Mouse (Mus musculus) intestine, embryonic 15.5 days (tissue): ENCODE data around the gene Jhy. TPM values are rescaled to one million over a fixed set of nuclear protein-coding genes. Genes with fewer than 3 reads are reported as not detected.

Experiments
- ATAC-seq: fragments of 200-750 bp; cut with Nextera tagmentation; 2 replicates; pipeline ENCODE4 v1.8.0; 2017; ENCODE audit warnings: moderate TSS enrichment, moderate library complexity
- H3K27ac ChIP-seq: fragments of 300-500 bp; sonication (generic); 2 replicates; pipeline ENCODE4 v1.5.1; 2015; ENCODE audit warnings: mild to moderate bottlenecking, inconsistent platforms
- H3K27me3 ChIP-seq: fragments of 300-500 bp; sonication (generic); replicated peaks from 2 replicates; pipeline ENCODE4 v1.6.1; 2015; ENCODE audit warnings: inconsistent platforms
- H3K36me3 ChIP-seq: fragments of 300-500 bp; sonication (generic); 2 replicates; pipeline ENCODE4 v1.6.1; 2015; ENCODE audit warnings: inconsistent platforms
- H3K4me1 ChIP-seq: fragments of 300-500 bp; sonication (generic); replicated peaks from 2 replicates; pipeline ENCODE4 v1.6.1; 2015; ENCODE audit warnings: inconsistent platforms
- H3K4me2 ChIP-seq: fragments of 300-500 bp; sonication (generic); replicated peaks from 2 replicates; pipeline ENCODE4 v1.6.1; 2015; ENCODE audit warnings: mild to moderate bottlenecking, inconsistent platforms
- H3K4me3 ChIP-seq: fragments of 300-500 bp; sonication (generic); replicated peaks from 2 replicates; pipeline ENCODE4 v1.5.1; 2015; ENCODE audit warnings: inconsistent platforms
- H3K9ac ChIP-seq: fragments of 300-500 bp; sonication (generic); 2 replicates; pipeline ENCODE4 v1.6.1; 2015; ENCODE audit warnings: inconsistent platforms
- H3K9me3 ChIP-seq: fragments of 300-500 bp; sonication (generic); 2 replicates; pipeline ENCODE4 v1.6.1; 2016; ENCODE audit warnings: inconsistent platforms
- WGBS: fragments of 180-500 bp; shearing (Covaris S2); methylation state at CpG from one replicate; pipeline ENCODE4 v1.1.7; 2015; 5-methylcytosine and 5-hydroxymethylcytosine counted together
- polyA plus RNA-seq: library from polyadenylated mRNA; unstranded; fragments of >200 nt; fragmentation: Nextera tagmentation; extraction: Ambion mirVana; gene quantifications from 2 replicates; pipeline ENCODE4 v1.2.1, GENCODE M21; 2015

The Jhy gene
- polyA plus RNA-seq, 1 experiment from 2014 or later, result 0.08 TPM

DNA sequence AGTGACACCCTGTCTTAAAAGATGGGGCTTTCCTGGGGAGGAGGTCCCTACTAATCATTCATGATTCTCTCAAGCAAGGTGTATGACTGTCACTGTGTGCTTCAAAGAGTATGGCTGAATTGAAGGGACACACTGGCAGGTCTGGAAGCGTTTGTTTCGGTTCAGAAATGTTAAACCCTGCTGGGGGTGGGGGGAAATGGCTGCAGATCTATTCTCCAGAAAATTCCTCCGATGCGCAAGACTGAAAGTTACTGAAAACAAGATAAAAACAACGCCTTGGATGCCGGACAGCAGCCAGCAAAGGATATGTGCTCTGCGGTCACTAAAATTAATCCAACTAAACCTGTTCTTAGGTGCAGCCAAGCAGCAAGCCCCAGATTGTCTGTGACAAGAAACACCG is 55.5 kb downstream of the Jhy start:
- H3K27me3 ChIP-seq, result no peaks in the 10 kb centered on the region
- H3K9ac ChIP-seq, result no peak overlapping the region
- H3K4me3 ChIP-seq, result no peak overlapping the region
- H3K27ac ChIP-seq, result no peak overlapping the region
- H3K36me3 ChIP-seq, result no peaks in the 10 kb centered on the region
- H3K4me2 ChIP-seq, result no peak overlapping the region
- 84% methylated on average over 8 of the region's 8 CpGs for WGBS
- no peaks in the 10 kb centered on the region for H3K9me3 ChIP-seq
- no peaks in the 10 kb centered on the region for H3K4me1 ChIP-seq
- ATAC-seq, result no peak

DNA sequence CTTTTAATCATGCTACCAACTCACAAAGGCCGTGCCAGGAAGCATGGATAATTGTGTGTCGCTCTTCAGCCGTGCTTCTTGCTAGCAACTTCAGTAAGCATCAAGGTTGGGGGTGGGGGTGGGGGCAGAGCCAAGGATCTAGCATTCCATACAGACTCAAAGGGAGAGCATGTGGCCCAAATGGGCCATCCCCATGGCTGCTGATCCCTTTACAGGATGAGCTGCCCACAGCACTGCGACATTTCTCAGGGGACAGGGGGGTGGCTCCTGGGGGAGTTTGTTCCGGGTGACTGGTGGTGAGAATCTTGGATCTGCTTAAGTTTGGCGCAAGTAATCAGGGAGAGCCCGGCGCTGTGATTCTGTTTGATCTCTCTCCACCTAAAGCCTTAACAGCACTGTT is 56.5 kb downstream of the Jhy start:
- Histone ChIP-seq H3K36me3 (no peaks in the 10 kb centered on the region), H3K4me3 (no peak overlapping the region), H3K9me3 (no peaks in the 10 kb centered on the region), H3K9ac (no peak overlapping the region), H3K4me2 (no peak overlapping the region), H3K27ac (no peak overlapping the region), H3K4me1 (no peaks in the 10 kb centered on the region), H3K27me3 (no peaks in the 10 kb centered on the region)
- no peak for ATAC-seq
- WGBS, result 44% methylated on average over 8 of the region's 8 CpGs

DNA sequence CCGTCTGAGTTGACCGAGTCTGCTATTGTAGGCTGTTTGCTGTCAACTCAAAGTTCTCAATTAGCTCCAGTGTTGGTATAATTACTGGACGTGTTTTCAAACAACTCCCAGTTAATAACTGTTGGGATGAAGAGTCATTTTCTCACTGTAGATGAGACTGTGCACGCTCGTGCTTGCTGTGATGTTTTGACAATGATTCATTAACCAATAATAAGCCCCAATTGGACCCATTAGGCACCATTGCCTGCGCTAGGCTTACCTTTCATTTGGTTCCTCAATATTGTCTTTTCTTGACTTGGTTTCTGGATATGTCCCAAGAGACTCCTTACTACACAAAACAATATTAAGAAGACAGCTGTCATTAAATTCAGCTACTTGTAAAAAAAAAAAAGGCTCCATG is 71.5 kb downstream of the Jhy start:
- H3K9ac ChIP-seq, result no peak overlapping the region
- ATAC-seq, result no peak
- no peaks in the 10 kb centered on the region for H3K36me3 ChIP-seq
- WGBS, result 77% methylated on average over 6 of the region's 6 CpGs
- no peaks in the 10 kb centered on the region for H3K9me3 ChIP-seq
- H3K4me3 ChIP-seq, result no peak overlapping the region
- no peak overlapping the region for H3K27ac ChIP-seq
- H3K4me2 ChIP-seq, result no peak overlapping the region
- no peaks in the 10 kb centered on the region for H3K27me3 ChIP-seq
- H3K4me1 ChIP-seq, result no peaks in the 10 kb centered on the region

DNA sequence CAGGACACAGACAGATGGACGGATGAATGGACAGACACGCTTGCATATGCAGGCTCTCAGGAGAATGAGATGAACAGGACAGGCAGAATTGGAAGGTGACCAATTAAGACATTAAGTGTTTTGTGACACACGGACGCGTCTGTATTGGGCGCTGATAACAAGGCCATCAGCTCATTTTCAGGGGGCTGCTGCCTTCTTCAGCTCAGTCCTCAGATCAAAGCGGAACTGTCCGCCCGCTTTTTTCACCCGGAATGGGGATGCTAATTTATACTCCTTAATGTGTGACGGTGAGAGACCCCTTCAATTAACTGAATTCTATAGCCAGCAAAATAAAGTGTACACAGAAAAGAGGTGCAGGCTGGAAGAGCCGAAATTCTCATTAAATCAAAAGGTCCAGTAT is 74.5 kb downstream of the Jhy start:
- H3K27ac ChIP-seq, result no peak overlapping the region
- H3K9me3 ChIP-seq, result no peaks in the 10 kb centered on the region
- WGBS, result 36% methylated on average over 12 of the region's 12 CpGs
- H3K4me2 ChIP-seq, result no peak overlapping the region
- H3K27me3 ChIP-seq, result no peaks in the 10 kb centered on the region
- H3K36me3 ChIP-seq, result no peaks in the 10 kb centered on the region
- no peaks in the 10 kb centered on the region for H3K4me1 ChIP-seq
- ATAC-seq, result no peak
- H3K4me3 ChIP-seq, result no peak overlapping the region
- no peak overlapping the region for H3K9ac ChIP-seq

DNA sequence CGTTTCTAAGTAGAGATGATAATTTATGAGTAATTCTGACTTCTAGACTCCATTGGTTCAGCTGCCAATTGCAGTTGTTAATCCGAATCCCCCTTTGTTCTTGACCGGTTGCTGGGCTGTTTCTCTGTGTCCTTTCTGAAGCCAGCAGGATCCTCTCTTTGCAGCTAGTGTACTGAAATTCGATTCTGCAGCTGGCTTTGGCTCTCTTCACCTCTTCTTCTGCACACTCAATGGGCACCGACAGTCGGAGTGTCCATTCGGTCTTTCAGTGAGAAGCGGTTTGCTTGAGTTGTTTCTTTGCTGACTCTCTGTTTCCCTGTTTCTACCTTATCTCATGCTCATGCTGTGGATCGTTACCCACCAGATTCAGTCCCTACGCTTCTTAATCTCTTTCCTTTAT is 78.2 kb downstream of the Jhy start:
- H3K27me3 ChIP-seq, result peaks cover 9% of the 10 kb centered on the region; the same call in 1 of the 2 replicates
- no peak for ATAC-seq

DNA sequence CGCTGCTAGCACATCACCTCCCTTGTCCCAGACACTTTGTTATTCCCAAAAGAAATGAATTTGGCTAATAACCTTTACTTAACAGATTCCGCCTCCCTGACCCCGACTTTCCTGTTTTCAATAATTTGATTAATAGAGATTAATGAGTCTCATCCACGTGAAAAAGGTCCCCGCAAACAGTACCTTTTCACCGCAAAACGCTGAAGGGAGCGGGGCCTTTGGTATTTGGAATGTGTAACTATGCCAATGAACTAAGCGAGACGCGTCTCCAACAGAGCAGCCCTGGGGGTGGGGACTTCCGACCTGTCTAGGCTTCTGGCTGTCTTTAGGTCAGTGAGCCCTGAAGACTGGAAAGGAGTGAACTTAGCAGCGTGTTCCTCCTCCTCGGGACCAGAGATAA is 84.9 kb downstream of the Jhy start:
- no peak for ATAC-seq
- Histone ChIP-seq H3K27ac (no peak overlapping the region), H3K9me3 (no peaks in the 10 kb centered on the region), H3K27me3 (peaks cover 67% of the 10 kb centered on the region), H3K4me3 (no peak overlapping the region), H3K9ac (no peak overlapping the region), H3K4me2 (no peak overlapping the region), H3K4me1 (peaks cover 11% of the 10 kb centered on the region; the same call in 1 of the 2 replicates), H3K36me3 (no peaks in the 10 kb centered on the region)
- under 1% methylated on average over 14 of the region's 14 CpGs for WGBS

More for the DNA sequence above, 78.2 kb downstream of the Jhy start:
- no peak overlapping the region for H3K9ac ChIP-seq
- H3K27ac ChIP-seq, result no peak overlapping the region
- no peak overlapping the region for H3K4me2 ChIP-seq
- H3K4me3 ChIP-seq, result no peak overlapping the region
- H3K9me3 ChIP-seq, result no peaks in the 10 kb centered on the region
- no peaks in the 10 kb centered on the region for H3K36me3 ChIP-seq
- WGBS, result 52% methylated on average over 10 of the region's 10 CpGs
- no peaks in the 10 kb centered on the region for H3K4me1 ChIP-seq

DNA sequence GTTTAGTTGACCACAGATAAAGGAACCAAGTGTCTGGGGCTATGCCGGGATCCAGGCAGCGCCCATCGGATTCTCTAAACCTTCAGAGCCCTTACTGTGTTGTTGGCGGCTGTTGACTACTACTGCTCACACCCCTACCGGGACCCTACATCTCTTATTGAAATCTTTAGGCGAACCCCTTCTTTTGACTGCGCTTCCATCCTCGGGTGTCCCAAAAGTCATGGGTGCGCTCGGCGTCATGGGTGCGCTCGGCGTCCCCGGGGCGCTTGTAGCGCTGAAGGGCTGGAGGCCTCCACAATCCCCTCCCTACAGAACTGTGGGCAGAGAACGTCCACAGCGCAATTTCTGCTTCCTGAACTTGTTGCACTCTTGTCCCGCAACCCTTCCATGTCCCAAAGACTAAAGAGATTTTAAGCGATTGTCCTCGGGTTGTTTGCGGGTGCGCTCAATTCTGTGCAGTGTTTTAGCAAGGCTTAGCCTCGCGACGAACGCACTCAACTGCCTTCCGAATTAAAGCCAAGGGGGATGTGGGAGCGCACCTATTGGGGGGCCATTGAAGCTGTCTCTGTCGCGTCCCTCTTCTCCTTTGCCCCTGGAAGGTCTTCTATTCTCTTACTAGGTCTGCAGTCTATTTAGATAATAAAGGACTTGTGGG is 85.5 kb downstream of the Jhy start:
- no peak overlapping the region for H3K4me3 ChIP-seq
- H3K9me3 ChIP-seq, result no peaks in the 10 kb centered on the region
- 1% methylated on average over 32 of the region's 32 CpGs for WGBS
- H3K27me3 ChIP-seq, result peaks cover 72% of the 10 kb centered on the region
- peaks cover 12% of the 10 kb centered on the region; the same call in 1 of the 2 replicates for H3K4me1 ChIP-seq
- ATAC-seq, result no peak
- peak overlapping the region; percentile 52; the same call in 1 of the 2 replicates for H3K4me2 ChIP-seq
- no peak overlapping the region for H3K9ac ChIP-seq
- H3K36me3 ChIP-seq, result no peaks in the 10 kb centered on the region
- H3K27ac ChIP-seq, result no peak overlapping the region

DNA sequence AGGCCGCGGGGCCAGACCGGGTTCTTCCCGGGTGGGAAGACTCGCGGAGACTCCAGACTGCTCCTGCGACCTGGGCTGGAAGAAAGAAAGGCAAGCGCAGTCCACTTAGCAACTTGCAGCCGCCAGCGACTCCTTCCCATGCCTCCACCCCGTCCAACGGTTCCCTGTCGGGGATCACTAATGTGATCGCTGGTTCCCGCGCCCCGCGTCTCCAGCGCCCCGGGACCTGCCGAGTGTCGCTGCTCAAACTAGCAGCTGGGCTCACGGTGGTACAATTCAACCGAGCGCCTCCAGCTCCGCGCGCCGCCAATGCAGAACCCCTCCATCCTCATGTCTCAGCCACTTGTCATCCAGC is 86.1 kb downstream of the Jhy start:
- 0% methylated on average over 29 of the region's 29 CpGs for WGBS
- peak overlapping the region; percentile 28 for H3K4me3 ChIP-seq
- H3K9me3 ChIP-seq, result no peaks in the 10 kb centered on the region
- no peak overlapping the region for H3K9ac ChIP-seq
- no peak overlapping the region for H3K27ac ChIP-seq
- H3K4me2 ChIP-seq, result peak overlapping the region; percentile 52
- H3K4me1 ChIP-seq, result peaks cover 12% of the 10 kb centered on the region; the same call in 1 of the 2 replicates
- no peaks in the 10 kb centered on the region for H3K36me3 ChIP-seq
- peaks cover 77% of the 10 kb centered on the region for H3K27me3 ChIP-seq
- ATAC-seq, result no peak

DNA sequence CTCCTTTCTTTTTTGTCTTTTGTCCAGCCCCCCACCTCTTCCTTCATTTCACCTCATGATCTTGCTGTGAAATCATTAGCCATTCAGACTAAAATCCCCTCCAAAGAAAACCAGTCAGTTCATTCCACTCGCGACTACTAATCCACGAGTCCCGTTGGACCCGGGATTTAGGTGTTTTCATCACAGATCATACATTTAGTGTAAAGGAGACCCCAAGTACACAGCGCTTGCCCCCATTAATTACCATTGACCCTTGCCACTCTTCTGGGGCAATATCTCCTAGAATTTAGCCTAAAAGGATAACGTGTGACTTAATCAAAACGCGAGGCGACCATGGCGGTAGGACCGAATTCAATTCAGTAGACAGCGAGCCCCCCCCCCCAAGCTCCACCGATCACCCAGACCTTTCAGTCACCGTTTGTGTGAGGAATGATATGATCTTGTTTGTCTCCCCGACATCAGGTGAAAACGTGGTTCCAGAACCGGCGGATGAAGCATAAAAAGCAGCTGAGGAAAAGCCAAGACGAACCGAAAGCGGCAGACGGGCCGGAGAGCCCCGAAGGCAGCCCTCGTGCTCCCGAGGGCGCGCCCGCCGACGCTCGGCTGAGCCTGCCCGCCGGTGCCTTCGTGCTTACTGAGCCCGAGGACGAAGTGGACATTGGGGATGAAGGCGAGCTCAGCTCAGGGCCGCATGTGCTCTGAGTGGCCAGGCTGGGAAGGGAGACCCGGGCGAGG is 86.6 kb downstream of the Jhy start:
- peak overlapping the region; percentile 52 for H3K4me2 ChIP-seq
- ATAC-seq, result no peak
- WGBS, result 1% methylated on average over 42 of the region's 42 CpGs

DNA sequence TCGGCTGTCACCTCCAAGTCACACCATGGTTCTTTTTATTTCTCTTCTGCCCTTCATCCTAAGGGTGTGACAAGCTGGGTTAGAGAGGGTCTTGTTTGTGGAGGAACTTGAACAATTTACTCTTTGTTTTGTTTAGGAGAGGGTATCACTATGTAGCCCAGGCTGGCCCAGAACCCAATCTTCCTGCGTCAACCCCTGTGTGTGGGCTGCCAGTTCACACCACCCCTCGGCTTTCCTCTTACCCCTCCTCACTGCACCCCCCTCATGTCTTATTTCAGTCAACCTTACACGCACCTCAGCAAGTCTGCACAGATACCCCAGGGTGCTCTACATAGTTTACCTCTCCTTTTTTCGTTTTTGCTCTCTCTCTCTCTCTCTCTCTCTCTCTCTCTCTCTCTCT is 87.2 kb downstream of the Jhy start:
- Histone ChIP-seq H3K27ac (no peak overlapping the region), H3K36me3 (no peaks in the 10 kb centered on the region), H3K27me3 (peaks cover 89% of the 10 kb centered on the region), H3K4me3 (no peak overlapping the region), H3K9me3 (no peaks in the 10 kb centered on the region), H3K4me1 (peaks cover 12% of the 10 kb centered on the region; the same call in 1 of the 2 replicates), H3K4me2 (no peak overlapping the region), H3K9ac (no peak overlapping the region)
- WGBS, result 5% methylated on average over 5 of the region's 5 CpGs
- no peak for ATAC-seq

More for the DNA sequence above, 86.6 kb downstream of the Jhy start:
- peak overlapping the region; percentile 28 for H3K4me3 ChIP-seq
- no peaks in the 10 kb centered on the region for H3K36me3 ChIP-seq
- no peak overlapping the region for H3K27ac ChIP-seq
- H3K9ac ChIP-seq, result no peak overlapping the region
- H3K27me3 ChIP-seq, result peaks cover 82% of the 10 kb centered on the region
- peaks cover 12% of the 10 kb centered on the region; the same call in 1 of the 2 replicates for H3K4me1 ChIP-seq
- H3K9me3 ChIP-seq, result no peaks in the 10 kb centered on the region

DNA sequence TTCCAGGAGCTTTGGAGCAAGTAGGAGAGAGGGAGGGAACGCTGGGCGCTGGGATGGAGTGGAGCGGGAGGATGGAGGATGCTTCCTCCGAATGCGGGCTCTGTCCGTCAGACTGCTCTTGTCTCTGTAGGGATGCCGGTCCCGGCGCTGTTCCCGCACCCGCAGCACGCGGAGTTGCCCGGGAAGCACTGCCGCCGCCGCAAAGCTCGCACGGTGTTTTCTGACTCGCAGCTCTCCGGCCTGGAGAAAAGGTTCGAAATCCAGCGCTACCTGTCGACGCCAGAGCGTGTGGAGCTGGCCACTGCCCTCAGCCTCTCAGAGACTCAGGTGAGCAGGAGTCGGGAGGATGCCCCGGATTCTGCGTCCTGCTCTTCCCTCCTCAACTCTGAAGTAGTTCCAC is 87.8 kb downstream of the Jhy start:
- no peak for ATAC-seq
- no peak overlapping the region for H3K9ac ChIP-seq
- 1% methylated on average over 29 of the region's 29 CpGs for WGBS

DNA sequence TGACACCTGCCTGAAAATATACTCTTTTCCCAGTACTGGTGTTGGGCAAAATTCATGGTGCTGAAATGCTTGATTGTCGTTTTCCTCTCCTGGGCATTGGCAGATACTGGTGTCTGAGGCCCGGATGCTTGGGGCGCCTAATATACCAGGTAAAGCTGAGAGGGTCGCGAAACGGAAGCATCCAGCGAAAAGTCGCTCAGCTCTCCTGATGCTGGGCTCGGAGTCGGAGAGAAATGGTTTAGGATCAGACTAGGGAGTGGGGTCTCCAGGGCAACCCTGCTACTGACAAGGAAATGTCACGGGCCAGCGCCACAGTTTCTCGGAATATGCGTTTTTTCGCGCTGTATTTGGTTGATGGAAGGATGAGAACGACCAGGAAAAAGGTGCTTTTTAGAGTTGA is 88.5 kb downstream of the Jhy start:
- no peak overlapping the region for H3K4me2 ChIP-seq
- peaks cover 12% of the 10 kb centered on the region; the same call in 1 of the 2 replicates for H3K4me1 ChIP-seq
- H3K27me3 ChIP-seq, result peaks cover 86% of the 10 kb centered on the region
- no peak overlapping the region for H3K4me3 ChIP-seq
- no peak overlapping the region for H3K27ac ChIP-seq
- no peak overlapping the region for H3K9ac ChIP-seq
- H3K36me3 ChIP-seq, result no peaks in the 10 kb centered on the region
- 3% methylated on average over 17 of the region's 17 CpGs for WGBS
- no peak for ATAC-seq
- H3K9me3 ChIP-seq, result no peaks in the 10 kb centered on the region

More for the DNA sequence above, 87.8 kb downstream of the Jhy start:
- H3K4me3 ChIP-seq, result no peak overlapping the region
- no peak overlapping the region for H3K27ac ChIP-seq
- H3K4me1 ChIP-seq, result peaks cover 12% of the 10 kb centered on the region; the same call in 1 of the 2 replicates
- H3K4me2 ChIP-seq, result no peak overlapping the region
- H3K9me3 ChIP-seq, result no peaks in the 10 kb centered on the region
- H3K36me3 ChIP-seq, result no peaks in the 10 kb centered on the region
- H3K27me3 ChIP-seq, result peaks cover 90% of the 10 kb centered on the region

DNA sequence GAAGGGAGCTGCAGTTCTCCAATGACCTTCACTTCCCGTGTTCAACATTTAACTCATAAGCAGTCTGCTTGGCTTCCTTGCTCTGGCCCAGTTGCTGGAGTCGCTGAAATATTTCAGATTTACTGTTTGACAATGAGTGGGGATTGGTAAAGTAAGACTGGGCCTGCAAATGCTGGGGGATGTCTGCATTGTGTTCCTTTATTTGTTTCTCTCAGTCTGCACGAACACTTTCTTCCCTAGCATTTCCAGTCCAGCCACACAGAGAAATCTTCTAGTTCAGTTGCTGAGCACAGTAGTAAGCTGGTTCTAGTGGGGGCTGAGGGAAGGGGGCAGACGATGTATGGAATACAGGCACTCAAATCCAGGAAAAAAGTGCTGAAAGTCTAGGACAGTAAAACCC is 89.0 kb downstream of the Jhy start:
- Histone ChIP-seq H3K9me3 (no peaks in the 10 kb centered on the region), H3K4me2 (no peak overlapping the region), H3K9ac (no peak overlapping the region), H3K4me1 (peaks cover 12% of the 10 kb centered on the region; the same call in 1 of the 2 replicates), H3K4me3 (no peak overlapping the region), H3K36me3 (no peaks in the 10 kb centered on the region), H3K27me3 (peaks cover 88% of the 10 kb centered on the region), H3K27ac (no peak overlapping the region)
- no peak for ATAC-seq
- WGBS, result 4% methylated on average over 4 of the region's 4 CpGs
